Comparison of ENCODE assay signal across 8 mouse cellular contexts in genomic region chr4:116819968-116820901, GRCm38 (mm10). TPM values are rescaled to one million over a fixed set of nuclear protein-coding genes. Genes with fewer than 3 reads are reported as not detected.
DNase-seq lines count a peak whose midpoint lies in the region; ATAC-seq and TF ChIP-seq lines count a peak whose summit lies in the region.

No protein-coding gene starts in this region.

- peak overlapping the region; percentile 71 for H3K4me3 ChIP-seq in cerebellum, adult 2 months (replicated peaks; ENCODE audit: insufficient read depth, low read depth, low read length)
- peak overlapping the region; percentile 42 for H3K4me3 ChIP-seq in neural tube, embryonic 11.5 days (ENCODE audit: low read depth, low read length)
- peak overlapping the region; percentile 61 for H3K4me3 ChIP-seq in liver, embryonic 11.5 days (ENCODE audit: low read depth, low read length)

- no peak; the same call in 1 of the 2 replicates for ATAC-seq in neural tube, embryonic 11.5 days (ENCODE audit: insufficient read depth, low FRiP score, low TSS enrichment)
- ATAC-seq in liver, embryonic 11.5 days (replicated peaks; ENCODE audit: low FRiP score), result no peak

- peak overlapping the region; percentile 58 for H3K9ac ChIP-seq in neural tube, embryonic 11.5 days (ENCODE audit: low read length)
- H3K9ac ChIP-seq in liver, embryonic 11.5 days (ENCODE audit: low read depth, low read length), result peak overlapping the region; percentile 67

- no peak for TF ChIP-seq CTCF in cerebellum, adult 2 months (IDR thresholded peaks at IDR 0.05; ENCODE audit: borderline replicate concordance, insufficient read depth, low read depth, low read length)

- peak in 1 of 2 experiments; percentile 27 for DNase-seq in cerebellum, adult 2 months
- DNase-seq in cerebellum, adult 18-20 months, result no peak
- DNase-seq in neural tube, embryonic 11.5 days (ENCODE audit: low spot score), result no peak
- DNase-seq in neural tube, embryonic 10.5 days (ENCODE audit: extremely low spot score, low spot score), result no peak
- no peak for DNase-seq in liver, embryonic 11.5 days (ENCODE audit: low spot score)
- no peak for DNase-seq in right cerebral cortex, postnatal 14 days
- DNase-seq in adrenal gland, postnatal 14 days, result no peak
- no peak for DNase-seq in T-cell, adult 2 months (ENCODE audit: low spot score)

- H3K4me2 ChIP-seq in neural tube, embryonic 11.5 days (ENCODE audit: low read depth), result peak overlapping the region; percentile 85
- peak overlapping the region; percentile 100 for H3K4me2 ChIP-seq in liver, embryonic 11.5 days

- no peaks in the 10 kb centered on the region; the same call in 1 of the 2 replicates for H3K36me3 ChIP-seq in neural tube, embryonic 11.5 days (ENCODE audit: control insufficient read depth, insufficient read depth, low read length)
- H3K36me3 ChIP-seq in liver, embryonic 11.5 days (ENCODE audit: control insufficient read depth, insufficient read depth, low read length), result peaks cover 5% of the 10 kb centered on the region; the same call in 1 of the 2 replicates

- no peaks in the 10 kb centered on the region for H3K9me3 ChIP-seq in neural tube, embryonic 11.5 days (ENCODE audit: control insufficient read depth, low read length)
- no peaks in the 10 kb centered on the region for H3K9me3 ChIP-seq in liver, embryonic 11.5 days (ENCODE audit: control insufficient read depth, low read length)

- 39% methylated on average over 32 of the region's 32 CpGs for WGBS in cerebellum, adult 2 months
- 19% methylated on average over 32 of the region's 32 CpGs for WGBS in neural tube, embryonic 11.5 days
- WGBS in liver, embryonic 11.5 days, result 27% methylated on average over 32 of the region's 32 CpGs

- H3K27me3 ChIP-seq in cerebellum, adult 2 months (ENCODE audit: control insufficient read depth, insufficient read depth, low read length), result no peaks in the 10 kb centered on the region
- peaks cover 10% of the 10 kb centered on the region; the same call in 1 of the 2 replicates for H3K27me3 ChIP-seq in neural tube, embryonic 11.5 days (ENCODE audit: control insufficient read depth, insufficient read depth, low read length)
- H3K27me3 ChIP-seq in liver, embryonic 11.5 days (replicated peaks; ENCODE audit: control insufficient read depth, insufficient read depth, low read length), result peaks cover 8% of the 10 kb centered on the region

- no peak for TF ChIP-seq POLR2A in cerebellum, adult 2 months (IDR thresholded peaks at IDR 0.05; ENCODE audit: borderline replicate concordance, insufficient read depth, low read length)

- peaks cover 18% of the 10 kb centered on the region for H3K4me1 ChIP-seq in cerebellum, adult 2 months (ENCODE audit: control insufficient read depth, insufficient read depth, low read length)
- H3K4me1 ChIP-seq in neural tube, embryonic 11.5 days (ENCODE audit: control insufficient read depth, insufficient read depth, low read length), result peaks cover 10% of the 10 kb centered on the region
- H3K4me1 ChIP-seq in liver, embryonic 11.5 days (replicated peaks; ENCODE audit: control insufficient read depth, insufficient read depth, low read length), result peaks cover 11% of the 10 kb centered on the region

- no peak overlapping the region for H3K27ac ChIP-seq in cerebellum, adult 2 months (ENCODE audit: insufficient read depth, low read length)
- H3K27ac ChIP-seq in neural tube, embryonic 11.5 days (ENCODE audit: low read depth, low read length), result no peak overlapping the region
- H3K27ac ChIP-seq in liver, embryonic 11.5 days (ENCODE audit: low read depth, low read length), result no peak overlapping the region

RNA-seq across cellular contexts. Expression of gene Hpdl, which starts 1.3 kb away (rescaled TPM):
- 1.7 and 2.1 TPM in 2 replicates for polyA plus RNA-seq in cerebellum, adult 2 months (2012; rRNA removed)
- 1.2 and 1.3 TPM in 2 replicates for polyA plus RNA-seq in neural tube, embryonic 11.5 days (2014; fragmentation: Nextera tagmentation; extraction: Ambion mirVana)
- polyA plus RNA-seq in liver, embryonic 11.5 days (2014; fragmentation: Nextera tagmentation; extraction: Ambion mirVana), result 1.2 and 1.4 TPM in 2 replicates
- total RNA-seq in adrenal gland, postnatal 14 days (2021), result 6.1 and 7.0 TPM in 2 replicates

RNA-seq across cellular contexts. Expression of gene Mutyh, which starts 12.7 kb away (rescaled TPM):
- polyA plus RNA-seq in cerebellum, adult 2 months (2012; rRNA removed), result 10.0 and 14.6 TPM in 2 replicates
- 15.5 and 17.4 TPM in 2 replicates for polyA plus RNA-seq in neural tube, embryonic 11.5 days (2014; fragmentation: Nextera tagmentation; extraction: Ambion mirVana)
- polyA plus RNA-seq in liver, embryonic 11.5 days (2014; fragmentation: Nextera tagmentation; extraction: Ambion mirVana), result 9.3 and 11.1 TPM in 2 replicates
- 2.5 and 6.4 TPM in 2 replicates for total RNA-seq in adrenal gland, postnatal 14 days (2021)

RNA-seq across cellular contexts. Expression of gene Toe1, which starts 12.8 kb away (rescaled TPM):
- polyA plus RNA-seq in cerebellum, adult 2 months (2012; rRNA removed), result 29.9 and 30.0 TPM in 2 replicates
- 34.8 and 36.1 TPM in 2 replicates for polyA plus RNA-seq in neural tube, embryonic 11.5 days (2014; fragmentation: Nextera tagmentation; extraction: Ambion mirVana)
- 33.0 and 34.2 TPM in 2 replicates for polyA plus RNA-seq in liver, embryonic 11.5 days (2014; fragmentation: Nextera tagmentation; extraction: Ambion mirVana)
- total RNA-seq in adrenal gland, postnatal 14 days (2021), result 18.9 and 22.0 TPM in 2 replicates

RNA-seq across cellular contexts. Expression of gene Zswim5, which starts 56.9 kb away (rescaled TPM):
- 10.2 TPM in 2 replicates for polyA plus RNA-seq in cerebellum, adult 2 months (2012; rRNA removed)
- 11.1 and 13.6 TPM in 2 replicates for polyA plus RNA-seq in neural tube, embryonic 11.5 days (2014; fragmentation: Nextera tagmentation; extraction: Ambion mirVana)
- 0.23 and 0.29 TPM in 2 replicates for polyA plus RNA-seq in liver, embryonic 11.5 days (2014; fragmentation: Nextera tagmentation; extraction: Ambion mirVana)
- 3.1 and 3.5 TPM in 2 replicates for total RNA-seq in adrenal gland, postnatal 14 days (2021)
